In genomic region chr10:81232580-81233225, GRCm38 (mm10) we compare ENCODE assay signal across 8 mouse cellular contexts. TPM values are rescaled to one million over a fixed set of nuclear protein-coding genes. Genes with fewer than 3 reads are reported as not detected.
A peak's percentile ranks its signal among the peaks of the same experiment; 100 is the strongest.
DNase-seq lines count a peak whose midpoint lies in the region; ATAC-seq and TF ChIP-seq lines count a peak whose summit lies in the region.

Gene Zfr2, plus strand, starts transcription at chr10:81233155.

- H3K79me3 ChIP-seq in C2C12 (ENCODE audit: low read depth): no peaks in the 10 kb centered on the region

- DNase-seq in brain, embryonic 14.5 days (ENCODE audit: low read depth): peak; percentile 91
- peak; percentile 84 for DNase-seq in liver, adult 2 months (ENCODE audit: extremely low read depth, low read depth, low spot score)
- peak; percentile 96 for DNase-seq in splenic B cell, adult 2 months (ENCODE audit: low read depth, low spot score)

- H3K9ac ChIP-seq in heart, embryonic 11.5 days (ENCODE audit: low read depth, low read length): peak within 1 kb of the TSS; percentile 82
- peak within 1 kb of the TSS; percentile 83 for H3K9ac ChIP-seq in kidney, embryonic 16.5 days (replicated peaks; ENCODE audit: low read length)
- H3K9ac ChIP-seq in liver, adult 2 months (ENCODE audit: low read depth, low read length): peak within 1 kb of the TSS; percentile 85

- WGBS in heart, embryonic 11.5 days (ENCODE audit: insufficient replicate concordance): 8% methylated on average over 24 of the region's 29 CpGs
- WGBS in kidney, embryonic 16.5 days: 8% methylated on average over 29 of the region's 29 CpGs
- 5% methylated on average over 29 of the region's 29 CpGs for WGBS in liver, adult 2 months

- H3ac ChIP-seq in C2C12 (ENCODE audit: control insufficient read depth, insufficient read length, low read depth) (peak within 1 kb of the TSS; percentile 45), myocyte (ENCODE audit: control insufficient read depth, insufficient read length) (peak within 1 kb of the TSS; percentile 8)

- H3K27me3 ChIP-seq in C2C12 (ENCODE audit: control insufficient read depth, insufficient read depth, insufficient read length): no peaks in the 10 kb centered on the region
- H3K27me3 ChIP-seq in erythroblast, embryonic 14.5 days (ENCODE audit: control insufficient read depth): peaks cover 56% of the 10 kb centered on the region
- peaks cover 31% of the 10 kb centered on the region for H3K27me3 ChIP-seq in heart, embryonic 11.5 days (ENCODE audit: control insufficient read depth, insufficient read depth, low read length)
- peaks cover 36% of the 10 kb centered on the region for H3K27me3 ChIP-seq in kidney, embryonic 16.5 days (ENCODE audit: insufficient read depth, low read length)
- H3K27me3 ChIP-seq in liver, adult 2 months (ENCODE audit: control insufficient read depth, insufficient read depth, low read length): peaks cover 4% of the 10 kb centered on the region; the same call in 1 of the 2 replicates
- H3K27me3 ChIP-seq in myocyte (ENCODE audit: control insufficient read depth, insufficient read depth, insufficient read length): peaks cover 6% of the 10 kb centered on the region
- H3K27me3 ChIP-seq in splenic B cell, adult 2 months (ENCODE audit: control insufficient read depth, insufficient read depth, low read length, poor library complexity, severe bottlenecking): no peaks in the 10 kb centered on the region

- peak within 1 kb of the TSS; percentile 31 for H3K27ac ChIP-seq in heart, embryonic 11.5 days (ENCODE audit: low read depth, low read length)
- no peak within 1 kb of the TSS for H3K27ac ChIP-seq in kidney, embryonic 16.5 days (ENCODE audit: low read length)
- H3K27ac ChIP-seq in liver, adult 2 months (replicated peaks; ENCODE audit: insufficient read depth, low read depth, low read length): peak within 1 kb of the TSS; percentile 84

- peaks cover 22% of the 10 kb centered on the region for H3K4me1 ChIP-seq in erythroblast, embryonic 14.5 days (ENCODE audit: control insufficient read depth)
- peaks cover 13% of the 10 kb centered on the region; the same call in 1 of the 2 replicates for H3K4me1 ChIP-seq in heart, embryonic 11.5 days (ENCODE audit: control insufficient read depth, insufficient read depth, low read length)
- peaks cover 17% of the 10 kb centered on the region for H3K4me1 ChIP-seq in kidney, embryonic 16.5 days (ENCODE audit: insufficient read depth, low read length)
- H3K4me1 ChIP-seq in liver, adult 2 months (ENCODE audit: control insufficient read depth, insufficient read depth, low read length): peaks cover 13% of the 10 kb centered on the region

- no peak for TF ChIP-seq CTCF in C2C12 (IDR thresholded peaks at IDR 0.05; ENCODE audit: control insufficient read depth, insufficient read depth, insufficient read length)
- TF ChIP-seq CTCF in brain, embryonic 14.5 days (IDR thresholded peaks at IDR 0.05; ENCODE audit: borderline replicate concordance, extremely low read depth, insufficient read depth, insufficient read length): no peak
- TF ChIP-seq CTCF in liver, adult 2 months (IDR thresholded peaks at IDR 0.05; ENCODE audit: low read depth, low read length): no peak

- TF ChIP-seq POLR2A in brain, embryonic 14.5 days (IDR thresholded peaks at IDR 0.05; ENCODE audit: borderline replicate concordance, extremely low read depth, insufficient read depth, insufficient read length, poor library complexity, severe bottlenecking): peak; percentile 60
- peak; percentile 74 for TF ChIP-seq POLR2A in liver, adult 2 months (IDR thresholded peaks at IDR 0.05; ENCODE audit: extremely low read depth, insufficient read depth, low read length)
- TF ChIP-seq POLR2A in myocyte (IDR thresholded peaks at IDR 0.05; ENCODE audit: insufficient read length, low read depth): peak; percentile 89

- peak within 1 kb of the TSS; percentile 64 for H3K4me2 ChIP-seq in heart, embryonic 11.5 days
- peak within 1 kb of the TSS; percentile 79 for H3K4me2 ChIP-seq in kidney, embryonic 16.5 days (replicated peaks; ENCODE audit: low read depth, low read length)
- peak within 1 kb of the TSS; percentile 74 for H3K4me2 ChIP-seq in myocyte (ENCODE audit: low read depth)

- H3K4me3 ChIP-seq in C2C12 (ENCODE audit: insufficient read depth, poor library complexity, severe bottlenecking): peak within 1 kb of the TSS; percentile 25
- H3K4me3 ChIP-seq in erythroblast, embryonic 14.5 days (replicated peaks): peak within 1 kb of the TSS; percentile 72
- peak within 1 kb of the TSS; percentile 79 for H3K4me3 ChIP-seq in heart, embryonic 11.5 days (ENCODE audit: low read depth, low read length)
- H3K4me3 ChIP-seq in kidney, embryonic 16.5 days (ENCODE audit: low read length): peak within 1 kb of the TSS; percentile 81
- H3K4me3 ChIP-seq in liver, adult 2 months (ENCODE audit: insufficient read depth, low read depth, low read length): peak within 1 kb of the TSS; percentile 72
- H3K4me3 ChIP-seq in myocyte: peak within 1 kb of the TSS; percentile 41

- peak; percentile 82 for ATAC-seq in heart, embryonic 11.5 days (replicated peaks; ENCODE audit: insufficient number of reproducible peaks, low FRiP score, low TSS enrichment)
- ATAC-seq in kidney, embryonic 16.5 days (ENCODE audit: low FRiP score, low TSS enrichment): peak; percentile 87

- H3K79me2 ChIP-seq in C2C12 (ENCODE audit: control insufficient read depth, insufficient read depth) (no peaks in the 10 kb centered on the region), myocyte (ENCODE audit: control insufficient read depth, insufficient read depth) (no peaks in the 10 kb centered on the region)
- H3K79me2 ChIP-seq in liver, adult 2 months (ENCODE audit: control insufficient read depth, insufficient read depth, low read length): no peaks in the 10 kb centered on the region

- H3K36me3 ChIP-seq in C2C12 (ENCODE audit: control insufficient read depth, insufficient read depth) (no peaks in the 10 kb centered on the region), myocyte (ENCODE audit: control insufficient read depth, insufficient read depth) (no peaks in the 10 kb centered on the region)
- H3K36me3 ChIP-seq in erythroblast, embryonic 14.5 days (ENCODE audit: control insufficient read depth): no peaks in the 10 kb centered on the region
- H3K36me3 ChIP-seq in heart, embryonic 11.5 days (ENCODE audit: control insufficient read depth, insufficient read depth, low read length): no peaks in the 10 kb centered on the region
- H3K36me3 ChIP-seq in kidney, embryonic 16.5 days (ENCODE audit: insufficient read depth, low read length): no peaks in the 10 kb centered on the region
- H3K36me3 ChIP-seq in liver, adult 2 months (ENCODE audit: control insufficient read depth, insufficient read depth, low read length): no peaks in the 10 kb centered on the region
- no peaks in the 10 kb centered on the region for H3K36me3 ChIP-seq in splenic B cell, adult 2 months (ENCODE audit: control insufficient read depth, insufficient read depth, low read length, poor library complexity, severe bottlenecking)

- H3K9me3 ChIP-seq in erythroblast, embryonic 14.5 days (ENCODE audit: control insufficient read depth, low read length): 0 out of 2 replicates have a peak, but pooled peaks cover 2% of the 10 kb centered on the region
- H3K9me3 ChIP-seq in heart, embryonic 11.5 days (replicated peaks; ENCODE audit: control insufficient read depth, low read length): no peaks in the 10 kb centered on the region
- H3K9me3 ChIP-seq in kidney, embryonic 16.5 days (ENCODE audit: low read length): no peaks in the 10 kb centered on the region

TF ChIP-seq in C2C12, 6 proteins besides CTCF, POLR2A, EP300 and RAD21:
- TF ChIP-seq MYOG (IDR thresholded peaks at IDR 0.05; ENCODE audit: control insufficient read depth, extremely low read depth, insufficient read length): no peak
- TF ChIP-seq USF1 (IDR thresholded peaks at IDR 0.05; ENCODE audit: low read depth): peak; percentile 54

TF ChIP-seq in myocyte, 11 proteins besides CTCF, POLR2A, EP300 and RAD21:
- TF ChIP-seq USF1 (IDR thresholded peaks at IDR 0.05; ENCODE audit: low read depth) (peak; percentile 25), MYOD1 (IDR thresholded peaks at IDR 0.05; ENCODE audit: control insufficient read depth in 1 of 3, insufficient read length in 2 of 3, low read depth in 2 of 3) (no peak), POLR2AphosphoS2 (IDR thresholded peaks at IDR 0.05; ENCODE audit: insufficient read length, low read depth) (peak; percentile 82)

RNA-seq across cellular contexts. Expression of gene Zfr2, which starts in this region (rescaled TPM):
- polyA plus RNA-seq in C2C12 (2012; fragmentation: generic; extraction: Trizol) (0.19 TPM), myocyte (2012; fragmentation: generic; extraction: Trizol) (2.3 TPM)
- 59.8 and 63.6 TPM in 2 replicates for polyA plus RNA-seq in brain, embryonic 14.5 days (2012; rRNA removed)
- polyA plus RNA-seq in erythroblast, embryonic 14.5 days (2012): not detected in 2 replicates
- polyA plus RNA-seq in heart, embryonic 11.5 days (2014; fragmentation: Nextera tagmentation; extraction: Ambion mirVana): 2.3 and 3.7 TPM in 2 replicates
- 7.1 and 7.8 TPM in 2 replicates for polyA plus RNA-seq in kidney, embryonic 16.5 days (2015; fragmentation: Nextera tagmentation; extraction: Ambion mirVana)
- total RNA-seq in liver, adult 2 months (2014; rRNA removed): 0.27 and 0.74 TPM in 2 replicates
- 0.15 and 1.6 TPM in 2 replicates for polyA plus RNA-seq in liver, adult 2 months (2012; rRNA removed)

Comparison
In these comparisons a context has a peak if more than half of its experiments do, and no peak if none do; other contexts are left out.
1. H3K4me3 ChIP-seq: peak in every context shown above with its lines; median percentile 81 in kidney, embryonic 16.5 days; 79 in heart, embryonic 11.5 days; 72 in erythroblast, embryonic 14.5 days; 72 in liver, adult 2 months; 41 in myocyte; 25 in C2C12.